Mouse (Mus musculus): Measurements from ENCODE around the gene Gm20696.

DNA sequence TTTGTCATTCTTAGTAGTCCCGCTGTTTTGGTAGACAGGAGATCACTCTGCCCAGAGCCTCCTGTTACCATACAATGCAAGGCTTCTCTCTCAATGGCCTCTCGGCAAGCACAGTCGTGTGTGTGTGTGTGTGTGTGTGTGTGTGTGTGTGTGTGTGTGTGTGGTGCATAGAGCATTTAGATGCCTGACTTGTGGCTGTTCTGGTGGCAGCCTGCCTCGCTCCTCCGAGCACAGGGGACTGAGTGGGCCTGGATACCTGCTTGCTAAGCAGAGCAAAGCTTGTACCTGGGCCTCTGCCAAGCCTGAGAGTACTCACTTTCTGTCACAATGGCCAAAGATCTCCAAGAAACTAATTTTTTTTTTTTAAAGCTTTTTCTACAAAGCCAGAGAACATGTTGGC, 67.4 kb downstream of the Gm20696 start:
- TF ChIP-seq EP300 (IDR thresholded peaks at IDR 0.05; ENCODE audit: insufficient read depth, low read depth, low read length) (no peak), POLR2A (IDR thresholded peaks at IDR 0.05; ENCODE audit: insufficient read depth, low read length) (no peak), CTCF (IDR thresholded peaks at IDR 0.05; ENCODE audit: low read depth, low read length) (no peak)

All from ES-Bruce4 (cell line).